Mouse (Mus musculus) right cerebral cortex, postnatal 4 days (tissue): ENCODE data around the gene Ren1.
A peak's percentile ranks its signal among the peaks of the same experiment; 100 is the strongest.
"Not testable (repeated sequence)": the region's sequence is repeated elsewhere in the genome, so short reads cannot be mapped to it uniquely, and the experiment has no call there.

ENCODE experiments used
- DNase-seq: peaks from one replicate; pipeline ENCODE4 v3.0.0-alpha.2; 2022

Ren1 gene

GRCm38 (mm10) chr1:133350210-133350609 lies at the start of gene Ren1:
Gene Ren1, plus strand, starts transcription at chr1:133350510.
- DNase-seq, result no peak

- DNase-seq, result no peak
Measured at GRCm38 (mm10) chr1:133302540-133302939, 47.8 kb upstream of the Ren1 start.

DNA sequence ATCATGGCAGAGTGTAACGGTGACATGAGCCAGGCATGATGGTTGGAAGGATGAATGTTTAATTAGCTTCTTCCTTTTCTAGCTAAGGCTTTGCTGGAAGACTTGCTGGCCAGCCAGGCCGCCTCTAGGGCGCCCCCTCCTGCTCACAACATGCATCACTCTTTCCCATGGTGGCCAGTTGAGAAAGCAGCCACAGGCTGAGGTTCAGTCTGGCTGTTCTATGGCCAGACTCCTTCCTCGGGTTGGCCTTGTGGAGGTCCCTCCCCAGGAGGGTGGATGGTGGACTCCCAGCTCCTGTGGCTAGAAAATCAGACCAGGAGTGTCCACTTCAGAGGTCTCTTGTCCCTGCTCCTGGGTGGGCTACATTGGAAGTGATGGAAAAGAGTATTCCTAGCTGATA lies 43.5 kb upstream of the Ren1 start:
- DNase-seq, result peak; percentile 79

GRCm38 (mm10) chr1:133307318-133307717 lies 43.0 kb upstream of the Ren1 start:
- DNase-seq, result no peak

- DNase-seq, result no peak
Measured at GRCm38 (mm10) chr1:133309652-133310267, 40.5 kb upstream of the Ren1 start, which contains the start of gene Golt1a. Gene Golt1a, plus strand, starts transcription at chr1:133309800.

GRCm38 (mm10) chr1:133311240-133311639 lies 39.1 kb upstream of the Ren1 start:
- DNase-seq, result no peak

- DNase-seq, result peak; percentile 61
Measured at GRCm38 (mm10) chr1:133311946-133312345, 38.4 kb upstream of the Ren1 start.

DNA sequence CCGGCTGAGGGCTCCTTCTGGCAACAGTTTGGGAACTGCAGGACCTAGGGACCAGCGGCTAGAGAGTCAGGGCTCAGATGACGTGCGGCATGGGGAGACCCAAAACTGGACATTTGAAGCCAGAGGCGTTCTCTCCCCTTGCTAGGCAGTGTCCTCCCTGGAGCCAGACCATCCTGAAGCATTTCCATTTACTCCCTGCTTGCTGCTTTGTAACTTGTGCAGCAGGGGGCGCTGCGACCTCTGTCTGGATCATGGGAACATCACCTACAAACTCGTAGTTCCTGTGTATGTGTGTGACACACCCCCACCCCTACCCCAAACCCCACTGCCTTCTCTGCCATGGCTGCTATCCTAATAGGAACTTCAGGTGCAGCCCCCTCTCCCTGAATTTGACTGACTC lies 35.9 kb upstream of the Ren1 start:
- peak; percentile 76 for DNase-seq

- no peak for DNase-seq
Measured at GRCm38 (mm10) chr1:133315775-133316174, 34.5 kb upstream of the Ren1 start.

- DNase-seq, result no peak
Measured at GRCm38 (mm10) chr1:133316577-133316976, 33.7 kb upstream of the Ren1 start.

GRCm38 (mm10) chr1:133317149-133317548 lies 33.2 kb upstream of the Ren1 start:
- no peak for DNase-seq

- DNase-seq, result no peak
Measured at GRCm38 (mm10) chr1:133321267-133321925, 28.9 kb upstream of the Ren1 start, which contains the start of gene Kiss1. Gene Kiss1, plus strand, starts transcription at chr1:133321875.

DNA sequence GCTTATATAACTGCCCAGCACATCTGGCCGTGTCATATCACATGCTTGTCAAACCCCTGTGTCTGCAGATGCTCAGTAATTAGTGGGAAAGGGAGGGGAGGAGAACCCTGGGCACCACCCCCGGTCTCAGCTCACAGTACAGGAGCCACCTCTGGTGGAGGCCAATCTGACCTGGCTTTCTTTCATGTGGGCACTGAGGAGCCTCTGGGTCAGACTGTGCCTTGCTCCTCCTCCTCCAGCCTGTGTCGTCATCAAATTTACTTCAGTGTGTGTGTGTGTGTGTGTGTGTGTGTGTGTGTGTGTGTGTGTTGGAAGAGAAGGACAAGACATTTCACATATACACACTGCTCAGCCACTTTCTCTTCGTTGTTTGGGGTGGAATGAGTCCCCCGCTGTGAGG lies 27.0 kb upstream of the Ren1 start:
- DNase-seq, result no peak

DNA sequence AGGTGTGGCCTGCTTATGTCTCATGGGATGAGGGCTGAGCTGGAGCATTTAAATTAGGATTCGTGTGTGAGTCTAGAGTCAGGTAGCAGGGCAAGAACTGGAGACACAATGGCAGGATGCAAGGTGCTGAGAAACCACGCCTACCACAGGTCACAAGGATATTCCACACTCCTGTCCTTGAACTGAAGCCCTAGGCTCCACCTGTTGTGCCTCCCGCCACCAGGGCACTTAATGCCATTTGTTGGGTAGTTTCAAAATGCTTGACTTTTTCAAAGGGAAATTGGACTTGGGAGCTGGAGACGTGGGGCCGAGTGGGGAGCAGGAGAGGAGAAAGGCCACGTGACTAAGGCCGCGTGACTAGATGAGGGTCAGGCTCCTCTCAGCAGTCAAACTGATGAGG lies 24.4 kb upstream of the Ren1 start:
- no peak for DNase-seq

DNA sequence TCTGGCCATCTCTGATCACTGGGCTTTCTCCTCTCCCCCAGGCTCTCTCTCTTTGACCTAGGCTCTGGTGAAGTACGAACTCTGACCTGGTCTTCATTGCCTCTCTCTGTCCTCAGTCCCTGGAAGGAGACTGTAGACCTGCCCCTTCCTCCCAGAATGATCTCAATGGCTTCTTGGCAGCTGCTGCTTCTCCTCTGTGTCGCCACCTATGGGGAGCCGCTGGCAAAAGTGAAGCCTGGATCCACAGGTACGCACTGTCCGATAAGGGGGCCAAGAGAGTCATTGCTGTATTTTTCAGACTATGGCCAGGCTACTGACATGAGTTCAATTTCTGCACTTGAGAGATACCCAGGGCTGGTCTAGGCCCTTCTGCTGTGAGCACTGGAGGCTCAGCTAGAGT lies 23.2 kb upstream of the Ren1 start:
- DNase-seq, result no peak

- DNase-seq, result no peak
Measured at GRCm38 (mm10) chr1:133328299-133328795, 22.0 kb upstream of the Ren1 start.

- peak; percentile 41 for DNase-seq
Measured at GRCm38 (mm10) chr1:133328896-133329637, 21.2 kb upstream of the Ren1 start.

GRCm38 (mm10) chr1:133329638-133329964 lies 20.7 kb upstream of the Ren1 start:
- DNase-seq, result no peak

- no peak for DNase-seq
Measured at GRCm38 (mm10) chr1:133331142-133331541, 19.2 kb upstream of the Ren1 start.

GRCm38 (mm10) chr1:133332656-133333430 lies 17.5 kb upstream of the Ren1 start:
- no peak for DNase-seq

GRCm38 (mm10) chr1:133333937-133334336 lies 16.4 kb upstream of the Ren1 start:
- DNase-seq, result no peak

DNA sequence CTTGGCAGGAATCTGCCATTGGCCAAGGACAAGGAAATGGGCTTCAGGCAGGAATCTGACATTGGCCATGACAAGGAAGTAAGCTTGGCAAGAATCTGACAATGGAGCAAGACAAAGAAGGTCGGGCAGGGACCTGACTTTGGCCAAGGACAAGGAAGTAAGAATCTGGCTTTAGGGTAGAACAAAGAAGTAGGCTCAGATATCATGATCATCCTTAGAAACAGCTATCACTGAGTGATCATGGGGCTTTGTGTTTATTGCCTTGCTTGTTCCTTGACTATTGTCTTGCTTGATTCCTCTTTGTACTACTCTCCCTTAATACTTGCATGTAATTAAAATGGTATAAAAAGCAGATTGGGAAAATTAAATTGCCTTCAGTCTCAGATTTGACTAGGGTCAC lies 9.9 kb upstream of the Ren1 start:
- DNase-seq, result not testable (repeated sequence)

GRCm38 (mm10) chr1:133344357-133344756 lies 6.0 kb upstream of the Ren1 start:
- no peak for DNase-seq
